Mouse (Mus musculus): ENCODE results near the gene Gatd1. TPM values are rescaled to one million over a fixed set of nuclear protein-coding genes. Genes with fewer than 3 reads are reported as not detected.

Gatd1 gene
- total and polyA plus RNA-seq, 3 experiments: 15.4 to 23.9 (median 22.6) TPM

GRCm38 (mm10) chr7:141430585-141431240 lies 16.8 kb upstream of the Gatd1 start:
- Histone ChIP-seq H3K36me3 (replicated peaks) (peaks cover 55% of the 10 kb centered on the region), H3K4me1 (ENCODE audit: insufficient read depth, low read depth, low read length) (peaks cover 80% of the 10 kb centered on the region), H3K9me3 (replicated peaks) (no peaks in the 10 kb centered on the region), H3K27me3 (ENCODE audit: insufficient read depth, low read length) (peaks cover 24% of the 10 kb centered on the region), H3K4me3 (ENCODE audit: low read depth, low read length) (no peak overlapping the region)
- no peak for ATAC-seq (ENCODE audit: extremely low read depth, insufficient number of reproducible peaks, low FRiP score, poor library complexity, severe bottlenecking)
- TF ChIP-seq GATA1 (IDR thresholded peaks at IDR 0.05; ENCODE audit: borderline replicate concordance, low read length): no peak
- no peak for TF ChIP-seq CTCF (IDR thresholded peaks at IDR 0.05; ENCODE audit: low read depth, low read length)
- no peak for TF ChIP-seq TAL1 (conservative IDR thresholded peaks at IDR 0.05; ENCODE audit: low read depth, low read length)
- TF ChIP-seq POLR2AphosphoS5 (IDR thresholded peaks at IDR 0.05; ENCODE audit: insufficient replicate concordance, low read depth, low read length): no peak
- no peak for TF ChIP-seq GATA2 (IDR thresholded peaks at IDR 0.05; ENCODE audit: borderline replicate concordance, low read depth, low read length)
- DNase-seq (ENCODE audit: low spot score): no peak

GRCm38 (mm10) chr7:141429840-141430584 lies 16.1 kb upstream of the Gatd1 start:
- DNase-seq (ENCODE audit: low spot score) (no peak), ATAC-seq (ENCODE audit: extremely low read depth, insufficient number of reproducible peaks, low FRiP score, poor library complexity, severe bottlenecking) (no peak)
- Histone ChIP-seq H3K9me3 (replicated peaks) (no peaks in the 10 kb centered on the region), H3K4me1 (ENCODE audit: insufficient read depth, low read depth, low read length) (peaks cover 74% of the 10 kb centered on the region), H3K27me3 (ENCODE audit: insufficient read depth, low read length) (peaks cover 30% of the 10 kb centered on the region), H3K4me3 (ENCODE audit: low read depth, low read length) (no peak overlapping the region), H3K36me3 (replicated peaks) (peaks cover 53% of the 10 kb centered on the region)
- TF ChIP-seq POLR2AphosphoS5 (IDR thresholded peaks at IDR 0.05; ENCODE audit: insufficient replicate concordance, low read depth, low read length) (no peak), CTCF (IDR thresholded peaks at IDR 0.05; ENCODE audit: low read depth, low read length) (no peak), TAL1 (conservative IDR thresholded peaks at IDR 0.05; ENCODE audit: low read depth, low read length) (no peak), GATA2 (IDR thresholded peaks at IDR 0.05; ENCODE audit: borderline replicate concordance, low read depth, low read length) (no peak), GATA1 (IDR thresholded peaks at IDR 0.05; ENCODE audit: borderline replicate concordance, low read length) (no peak)

GRCm38 (mm10) chr7:141429310-141429709 lies 15.4 kb upstream of the Gatd1 start, which contains the start of gene Cend1:
Gene Cend1, minus strand, starts transcription at chr7:141429491.
- Histone ChIP-seq H3K4me3 (ENCODE audit: low read depth, low read length) (no peak within 1 kb of the TSS), H3K4me1 (ENCODE audit: insufficient read depth, low read depth, low read length) (peaks cover 68% of the 10 kb centered on the region), H3K36me3 (replicated peaks) (peaks cover 51% of the 10 kb centered on the region), H3K9me3 (replicated peaks) (no peaks in the 10 kb centered on the region), H3K27me3 (ENCODE audit: insufficient read depth, low read length) (peaks cover 31% of the 10 kb centered on the region)
- DNase-seq (ENCODE audit: low spot score) (no peak), ATAC-seq (ENCODE audit: extremely low read depth, insufficient number of reproducible peaks, low FRiP score, poor library complexity, severe bottlenecking) (no peak)
- no peak for TF ChIP-seq GATA2 (IDR thresholded peaks at IDR 0.05; ENCODE audit: borderline replicate concordance, low read depth, low read length)
- TF ChIP-seq GATA1 (IDR thresholded peaks at IDR 0.05; ENCODE audit: borderline replicate concordance, low read length): no peak
- no peak for TF ChIP-seq TAL1 (conservative IDR thresholded peaks at IDR 0.05; ENCODE audit: low read depth, low read length)
- no peak for TF ChIP-seq CTCF (IDR thresholded peaks at IDR 0.05; ENCODE audit: low read depth, low read length)
- TF ChIP-seq POLR2AphosphoS5 (IDR thresholded peaks at IDR 0.05; ENCODE audit: insufficient replicate concordance, low read depth, low read length): no peak

- Histone ChIP-seq H3K27me3 (ENCODE audit: insufficient read depth, low read length) (peaks cover 34% of the 10 kb centered on the region), H3K36me3 (replicated peaks) (peaks cover 45% of the 10 kb centered on the region), H3K4me1 (ENCODE audit: insufficient read depth, low read depth, low read length) (peaks cover 64% of the 10 kb centered on the region), H3K4me3 (ENCODE audit: low read depth, low read length) (no peak overlapping the region), H3K9me3 (replicated peaks) (no peaks in the 10 kb centered on the region)
- ATAC-seq (ENCODE audit: extremely low read depth, insufficient number of reproducible peaks, low FRiP score, poor library complexity, severe bottlenecking) (no peak), DNase-seq (ENCODE audit: low spot score) (no peak)
- no peak for TF ChIP-seq POLR2AphosphoS5 (IDR thresholded peaks at IDR 0.05; ENCODE audit: insufficient replicate concordance, low read depth, low read length)
- no peak for TF ChIP-seq CTCF (IDR thresholded peaks at IDR 0.05; ENCODE audit: low read depth, low read length)
- no peak for TF ChIP-seq TAL1 (conservative IDR thresholded peaks at IDR 0.05; ENCODE audit: low read depth, low read length)
- no peak for TF ChIP-seq GATA1 (IDR thresholded peaks at IDR 0.05; ENCODE audit: borderline replicate concordance, low read length)
- no peak for TF ChIP-seq GATA2 (IDR thresholded peaks at IDR 0.05; ENCODE audit: borderline replicate concordance, low read depth, low read length)
Measured at GRCm38 (mm10) chr7:141428701-141429100, 14.8 kb upstream of the Gatd1 start.

GRCm38 (mm10) chr7:141426948-141427730 lies 13.2 kb upstream of the Gatd1 start:
- ATAC-seq (ENCODE audit: extremely low read depth, insufficient number of reproducible peaks, low FRiP score, poor library complexity, severe bottlenecking): no peak

More at GRCm38 (mm10) chr7:141426948-141427730, 13.2 kb upstream of the Gatd1 start:
- Histone ChIP-seq H3K4me1 (ENCODE audit: insufficient read depth, low read depth, low read length) (peaks cover 48% of the 10 kb centered on the region), H3K9me3 (replicated peaks) (no peaks in the 10 kb centered on the region), H3K36me3 (replicated peaks) (peaks cover 29% of the 10 kb centered on the region), H3K4me3 (ENCODE audit: low read depth, low read length) (no peak overlapping the region), H3K27me3 (ENCODE audit: insufficient read depth, low read length) (peaks cover 46% of the 10 kb centered on the region)
- DNase-seq (ENCODE audit: low spot score): no peak
- TF ChIP-seq CTCF (IDR thresholded peaks at IDR 0.05; ENCODE audit: low read depth, low read length) (no peak), POLR2AphosphoS5 (IDR thresholded peaks at IDR 0.05; ENCODE audit: insufficient replicate concordance, low read depth, low read length) (no peak), TAL1 (conservative IDR thresholded peaks at IDR 0.05; ENCODE audit: low read depth, low read length) (no peak), GATA1 (IDR thresholded peaks at IDR 0.05; ENCODE audit: borderline replicate concordance, low read length) (no peak), GATA2 (IDR thresholded peaks at IDR 0.05; ENCODE audit: borderline replicate concordance, low read depth, low read length) (no peak)
